Mouse (Mus musculus) heart, embryonic 11.5 days (tissue): ENCODE results near the gene Cggbp1. TPM values are rescaled to one million over a fixed set of nuclear protein-coding genes. Genes with fewer than 3 reads are reported as not detected.

Source experiments
- ATAC-seq: fragments of 200-750 bp; cut with Nextera tagmentation; replicated peaks from 2 replicates; pipeline ENCODE4 v1.8.0; 2017; ENCODE audit warnings: moderate library complexity; ENCODE audit not compliant: insufficient number of reproducible peaks, low FRiP score, low TSS enrichment
- H3K27ac ChIP-seq: fragments of 300-500 bp; sonication (generic); 2 replicates; pipeline ENCODE4 v1.5.1; 2014; ENCODE audit warnings: mild to moderate bottlenecking, low read depth, low read length
- H3K27me3 ChIP-seq: fragments of 300-500 bp; sonication (generic); 2 replicates; pipeline ENCODE4 v1.6.1; 2014; ENCODE audit warnings: mild to moderate bottlenecking, low read length, mixed read lengths; ENCODE audit not compliant: control insufficient read depth, insufficient read depth
- H3K36me3 ChIP-seq: fragments of 300-500 bp; sonication (generic); 2 replicates; pipeline ENCODE4 v1.6.1; 2014; ENCODE audit warnings: mild to moderate bottlenecking, low read length, moderate library complexity, mixed read lengths; ENCODE audit not compliant: control insufficient read depth, insufficient read depth
- H3K4me1 ChIP-seq: fragments of 300-500 bp; sonication (generic); 2 replicates; pipeline ENCODE4 v1.6.1; 2014; ENCODE audit warnings: low read length; ENCODE audit not compliant: control insufficient read depth, insufficient read depth
- H3K4me2 ChIP-seq: fragments of 300-500 bp; sonication (generic); 2 replicates; pipeline ENCODE4 v1.6.1; 2014; ENCODE audit warnings: mild to moderate bottlenecking, moderate library complexity
- H3K4me3 ChIP-seq: fragments of 300-500 bp; sonication (generic); 2 replicates; pipeline ENCODE4 v1.5.1; 2014; ENCODE audit warnings: low read depth, low read length
- H3K9ac ChIP-seq: fragments of 300-500 bp; sonication (generic); 2 replicates; pipeline ENCODE4 v1.6.1; 2014; ENCODE audit warnings: mild to moderate bottlenecking, low read depth, low read length, moderate library complexity
- H3K9me3 ChIP-seq: fragments of 300-500 bp; sonication (generic); replicated peaks from 2 replicates; pipeline ENCODE4 v1.6.1; 2016; ENCODE audit warnings: low read length; ENCODE audit not compliant: control insufficient read depth
- WGBS: fragments of 180-500 bp; shearing (Covaris S2); extraction: QIAGEN DNeasy Blood & Tissue Kit; methylation state at CpG from one replicate; pipeline ENCODE4 v1.1.7; 2014; ENCODE audit not compliant: insufficient replicate concordance; 5-methylcytosine and 5-hydroxymethylcytosine counted together
- polyA plus RNA-seq: library from polyadenylated mRNA; unstranded; fragments of >200 nt; fragmentation: Nextera tagmentation; extraction: Ambion mirVana; gene quantifications from 2 replicates; pipeline ENCODE4 v1.2.1, GENCODE M21; 2014

The Cggbp1 gene
- polyA plus RNA-seq, result 70.1 and 87.0 TPM in 2 replicates

DNA sequence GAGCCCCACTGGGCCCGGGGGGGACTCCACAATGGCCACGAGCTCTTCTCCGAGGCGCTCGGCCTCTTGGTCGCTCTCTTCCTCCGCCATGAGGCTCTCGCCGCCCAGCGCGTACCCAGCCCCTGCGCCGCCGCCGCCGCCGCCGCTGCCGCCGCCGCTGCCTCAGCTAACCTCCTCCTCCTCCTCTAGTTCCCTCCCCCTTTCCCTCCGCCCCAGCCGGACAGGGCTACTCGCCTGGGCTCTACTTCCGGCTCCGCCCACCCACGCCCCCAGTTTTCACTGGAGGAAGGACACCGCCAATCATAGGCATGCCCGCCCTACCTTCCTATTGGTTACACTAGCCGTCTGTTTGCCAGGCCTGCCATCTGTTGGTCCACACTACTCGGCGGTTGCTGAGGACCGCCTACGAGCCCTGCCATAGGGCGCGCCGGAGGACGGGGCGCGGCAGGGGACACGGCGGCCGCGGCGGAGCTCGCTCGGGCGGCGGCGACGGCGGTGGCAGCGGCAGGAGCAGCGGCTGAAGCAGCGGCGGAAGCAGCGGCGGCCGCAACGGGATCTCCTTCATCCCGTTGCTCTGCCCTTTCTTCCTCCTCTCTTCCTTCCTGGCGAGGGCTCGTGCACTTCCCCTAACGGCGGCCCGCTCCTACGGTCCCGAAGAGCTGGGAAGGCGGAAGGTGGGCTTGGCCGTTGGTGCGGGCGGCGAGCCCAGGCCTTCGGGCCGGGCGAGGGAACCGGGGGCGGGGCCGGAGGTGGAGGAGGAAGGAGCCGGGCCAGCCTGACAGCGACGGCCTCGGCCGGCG lies at the start of gene Cggbp1, which contains the start of gene Zfp654:
Gene Cggbp1, plus strand, starts transcription at position 434 of the 800 bp plus-strand sequence.
Gene Zfp654, minus strand, starts transcription at position 90 of the 800 bp plus-strand sequence.
- Histone ChIP-seq H3K27ac (peak within 1 kb of the TSS; percentile 98), H3K4me1 (peaks cover 8% of the 10 kb centered on the region), H3K9ac (peak within 1 kb of the TSS; percentile 96), H3K27me3 (no peaks in the 10 kb centered on the region), H3K9me3 (no peaks in the 10 kb centered on the region), H3K36me3 (peaks cover 6% of the 10 kb centered on the region), H3K4me2 (peak within 1 kb of the TSS; percentile 89), H3K4me3 (peak within 1 kb of the TSS; percentile 90)
- peak; percentile 99 for ATAC-seq
- under 1% methylated on average over 71 of the region's 85 CpGs for WGBS

- H3K4me3 ChIP-seq, result no peak overlapping the region
Measured at GRCm38 (mm10) chr16:64803041-64803440, 48.8 kb upstream of the Cggbp1 start.

GRCm38 (mm10) chr16:64817094-64817765 lies 34.6 kb upstream of the Cggbp1 start:
- H3K4me3 ChIP-seq, result no peak overlapping the region
- no peak overlapping the region for H3K27ac ChIP-seq
- no peak overlapping the region for H3K9ac ChIP-seq
- no peak overlapping the region for H3K4me2 ChIP-seq
- H3K9me3 ChIP-seq, result no peaks in the 10 kb centered on the region
- no peaks in the 10 kb centered on the region for H3K4me1 ChIP-seq
- WGBS, result 98% methylated on average over 3 of the region's 3 CpGs
- ATAC-seq, result no peak
- H3K36me3 ChIP-seq, result peaks cover 8% of the 10 kb centered on the region
- H3K27me3 ChIP-seq, result no peaks in the 10 kb centered on the region

More at GRCm38 (mm10) chr16:64803041-64803440, 48.8 kb upstream of the Cggbp1 start:
- Histone ChIP-seq H3K9ac (no peak overlapping the region), H3K9me3 (0 out of 2 replicates have a peak, but pooled peaks cover 2% of the 10 kb centered on the region), H3K36me3 (peaks cover 6% of the 10 kb centered on the region), H3K27me3 (no peaks in the 10 kb centered on the region), H3K4me2 (no peak overlapping the region), H3K27ac (no peak overlapping the region), H3K4me1 (no peaks in the 10 kb centered on the region)
- no peak for ATAC-seq
- WGBS, result 91% methylated on average over 3 of the region's 3 CpGs

DNA sequence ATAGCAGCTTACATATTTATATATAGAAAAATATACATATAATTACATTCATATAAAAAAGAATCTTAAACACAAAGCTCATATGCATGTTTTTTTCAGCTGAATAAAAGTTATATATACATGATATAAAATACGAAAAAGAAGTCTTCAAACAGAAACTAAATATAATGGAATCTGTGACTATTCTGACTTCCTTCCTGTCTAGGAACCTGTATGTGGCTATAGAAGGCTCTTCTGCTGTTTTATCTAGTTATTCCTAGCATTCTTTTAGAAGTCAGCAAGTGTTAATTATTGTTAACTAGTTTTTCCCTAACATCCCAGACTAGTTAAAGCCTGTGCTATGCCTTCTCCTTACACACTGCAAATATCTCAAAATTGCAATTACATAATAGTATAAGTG lies 27.9 kb upstream of the Cggbp1 start:
- Histone ChIP-seq H3K27ac (no peak overlapping the region), H3K4me2 (no peak overlapping the region), H3K9me3 (no peaks in the 10 kb centered on the region), H3K27me3 (no peaks in the 10 kb centered on the region), H3K4me3 (no peak overlapping the region), H3K4me1 (no peaks in the 10 kb centered on the region), H3K9ac (no peak overlapping the region), H3K36me3 (no peaks in the 10 kb centered on the region; the same call in 1 of the 2 replicates)
- no peak for ATAC-seq
- WGBS, result 82% methylated on average over 1 of the region's 1 CpGs

DNA sequence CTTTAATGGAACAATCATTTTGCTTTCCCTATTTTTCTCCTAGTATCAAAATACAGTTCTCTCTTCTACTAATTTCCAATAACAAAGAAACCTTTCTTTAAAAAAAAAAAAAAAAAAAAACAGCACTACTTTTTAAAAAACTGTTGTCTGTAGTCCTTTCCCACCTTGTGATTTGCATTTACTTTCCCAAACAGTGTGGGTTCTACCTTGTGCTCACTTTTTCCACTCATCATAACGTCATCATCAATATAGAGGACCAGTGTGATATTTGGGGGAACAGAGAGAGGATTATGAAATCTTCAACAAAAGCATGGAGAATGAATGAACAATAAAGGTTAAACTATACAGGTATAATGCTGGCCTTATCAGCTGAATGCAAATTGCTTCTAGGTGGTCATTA lies 27.3 kb upstream of the Cggbp1 start:
- H3K4me1 ChIP-seq, result no peaks in the 10 kb centered on the region
- H3K27ac ChIP-seq, result no peak overlapping the region
- ATAC-seq, result no peak
- H3K9me3 ChIP-seq, result no peaks in the 10 kb centered on the region
- 83% methylated on average over 1 of the region's 1 CpGs for WGBS
- no peaks in the 10 kb centered on the region for H3K27me3 ChIP-seq
- no peaks in the 10 kb centered on the region; the same call in 1 of the 2 replicates for H3K36me3 ChIP-seq
- H3K4me3 ChIP-seq, result no peak overlapping the region
- H3K9ac ChIP-seq, result no peak overlapping the region
- no peak overlapping the region for H3K4me2 ChIP-seq

- no peaks in the 10 kb centered on the region for H3K27me3 ChIP-seq
- no peak for ATAC-seq
- H3K4me2 ChIP-seq, result no peak overlapping the region
- H3K27ac ChIP-seq, result no peak overlapping the region
- 65% methylated on average over 15 of the region's 15 CpGs for WGBS
- H3K36me3 ChIP-seq, result no peaks in the 10 kb centered on the region; the same call in 1 of the 2 replicates
- no peak overlapping the region for H3K9ac ChIP-seq
- H3K4me3 ChIP-seq, result no peak overlapping the region
- no peaks in the 10 kb centered on the region for H3K4me1 ChIP-seq
- no peaks in the 10 kb centered on the region for H3K9me3 ChIP-seq
Measured at GRCm38 (mm10) chr16:64830291-64830690, 21.5 kb upstream of the Cggbp1 start.

DNA sequence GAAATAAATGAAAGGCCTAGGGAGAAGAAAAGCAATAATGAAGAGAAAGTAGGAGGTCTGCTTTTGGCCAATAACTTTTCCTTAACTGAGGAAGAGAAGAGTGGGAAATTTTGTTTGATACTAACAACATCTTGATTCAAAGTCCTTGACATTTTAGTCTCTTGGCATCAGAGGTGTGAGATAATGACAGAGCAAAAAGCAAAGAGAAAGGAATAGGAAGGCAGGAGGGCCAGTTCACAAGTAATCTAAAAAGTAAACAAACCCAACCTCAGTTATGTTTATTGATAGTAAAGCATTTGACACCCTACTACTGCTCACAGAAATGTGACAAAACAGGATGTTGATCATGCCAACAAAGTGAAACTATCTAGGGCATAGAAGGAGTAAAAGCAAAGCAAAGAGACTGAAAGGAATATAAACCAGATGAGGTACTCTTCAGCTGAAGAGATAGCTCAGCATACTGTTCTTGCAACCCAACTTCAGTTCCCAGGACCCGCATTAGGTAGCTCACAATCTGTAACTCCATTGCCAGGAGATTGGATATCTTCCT lies 15.7 kb upstream of the Cggbp1 start:
- Histone ChIP-seq H3K9ac (no peak overlapping the region), H3K27me3 (no peaks in the 10 kb centered on the region), H3K4me3 (no peak overlapping the region), H3K36me3 (no peaks in the 10 kb centered on the region), H3K4me1 (0 out of 2 replicates have a peak, but pooled peaks cover 2% of the 10 kb centered on the region), H3K4me2 (no peak overlapping the region), H3K9me3 (no peaks in the 10 kb centered on the region), H3K27ac (no peak overlapping the region)
- ATAC-seq, result no peak
- 65% methylated on average over 1 of the region's 1 CpGs for whole genome bisulfite sequencing

DNA sequence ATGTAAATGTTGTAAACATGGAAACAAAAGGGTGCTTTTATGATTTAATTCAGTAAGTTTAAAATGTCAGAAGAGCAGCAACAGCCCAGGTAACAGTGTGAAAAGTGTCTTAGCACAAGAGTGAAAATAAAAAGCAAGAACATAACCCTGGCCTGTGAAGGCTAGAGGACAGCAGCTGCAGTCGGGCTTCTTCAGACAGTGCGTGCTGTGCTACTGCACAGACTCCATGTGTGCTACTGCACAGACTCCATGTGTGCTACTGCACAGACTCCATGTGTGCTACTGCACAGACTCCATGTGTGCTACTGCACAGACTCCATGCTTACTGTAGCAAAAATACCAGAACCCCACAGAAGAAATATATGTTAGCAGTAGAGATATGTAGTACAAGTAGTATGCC lies 15.1 kb upstream of the Cggbp1 start:
- no peaks in the 10 kb centered on the region for H3K36me3 ChIP-seq
- no peak overlapping the region for H3K4me3 ChIP-seq
- WGBS, result 85% methylated on average over 2 of the region's 2 CpGs
- no peak overlapping the region for H3K4me2 ChIP-seq
- no peak overlapping the region for H3K9ac ChIP-seq
- no peaks in the 10 kb centered on the region for H3K9me3 ChIP-seq
- ATAC-seq, result no peak
- H3K4me1 ChIP-seq, result 0 out of 2 replicates have a peak, but pooled peaks cover 3% of the 10 kb centered on the region
- H3K27ac ChIP-seq, result no peak overlapping the region
- H3K27me3 ChIP-seq, result no peaks in the 10 kb centered on the region
